Mouse (Mus musculus): Measurements from ENCODE around the gene Rnase1. TPM values are rescaled to one million over a fixed set of nuclear protein-coding genes. Genes with fewer than 3 reads are reported as not detected.

Gene Rnase1
- polyA plus RNA-seq, 1 experiment, result not detected

DNA sequence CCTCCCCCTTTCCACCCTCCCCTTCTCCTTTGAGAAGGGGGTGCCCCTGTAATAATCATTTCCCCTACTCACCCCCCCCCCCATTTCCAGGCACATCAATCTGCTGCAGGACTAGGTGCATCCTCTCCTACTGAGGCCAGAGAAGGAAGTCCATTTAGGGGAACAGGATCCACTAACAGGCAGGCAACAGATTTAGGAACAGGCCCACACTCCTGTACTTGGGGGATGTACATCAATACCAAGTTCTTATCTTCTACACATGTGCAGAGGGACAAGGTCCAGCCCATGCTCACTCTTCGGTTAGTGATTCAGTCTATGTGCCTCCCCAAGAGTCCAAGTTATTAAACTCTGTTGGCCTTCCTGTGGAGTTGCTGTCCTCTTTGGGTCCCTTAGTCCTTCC is 10.5 kb upstream of the Rnase1 start:
- no peaks in the 10 kb centered on the region for H3K4me1 ChIP-seq (ENCODE audit: control insufficient read depth, insufficient read depth, low read length)
- no peak for TF ChIP-seq CTCF (IDR thresholded peaks at IDR 0.05; ENCODE audit: insufficient read depth, low read depth, low read length)
- no peak for TF ChIP-seq POLR2A (IDR thresholded peaks at IDR 0.05; ENCODE audit: insufficient read depth, low read depth, low read length)
- WGBS, result 96% methylated on average over 1 of the region's 1 CpGs
- H3K27ac ChIP-seq (ENCODE audit: insufficient read depth, low read depth, low read length), result no peak overlapping the region
- no peak overlapping the region for H3K4me3 ChIP-seq (ENCODE audit: insufficient read depth, low read depth, low read length)

DNA sequence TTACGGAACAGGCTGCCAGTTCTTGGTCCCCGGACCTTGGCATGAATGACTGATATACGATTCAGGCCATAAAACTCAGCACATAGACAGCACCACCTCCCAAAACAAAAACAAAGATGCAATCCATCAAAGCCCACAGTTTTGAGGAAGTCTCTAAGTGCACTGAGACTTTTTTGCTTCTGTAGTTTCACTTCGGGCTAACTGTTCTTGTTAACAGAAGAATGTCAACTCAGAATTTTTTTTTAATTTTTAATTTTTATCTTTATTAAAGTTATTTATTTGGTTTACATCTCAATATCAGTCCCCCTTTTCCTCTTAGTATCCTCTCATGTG is 10.1 kb upstream of the Rnase1 start:
- Histone ChIP-seq H3K4me3 (ENCODE audit: insufficient read depth, low read depth, low read length) (no peak overlapping the region), H3K4me1 (ENCODE audit: control insufficient read depth, insufficient read depth, low read length) (no peaks in the 10 kb centered on the region), H3K27ac (ENCODE audit: insufficient read depth, low read depth, low read length) (no peak overlapping the region)
- 85% methylated on average over 4 of the region's 4 CpGs for WGBS
- TF ChIP-seq CTCF (IDR thresholded peaks at IDR 0.05; ENCODE audit: insufficient read depth, low read depth, low read length) (no peak), POLR2A (IDR thresholded peaks at IDR 0.05; ENCODE audit: insufficient read depth, low read depth, low read length) (no peak)

DNA sequence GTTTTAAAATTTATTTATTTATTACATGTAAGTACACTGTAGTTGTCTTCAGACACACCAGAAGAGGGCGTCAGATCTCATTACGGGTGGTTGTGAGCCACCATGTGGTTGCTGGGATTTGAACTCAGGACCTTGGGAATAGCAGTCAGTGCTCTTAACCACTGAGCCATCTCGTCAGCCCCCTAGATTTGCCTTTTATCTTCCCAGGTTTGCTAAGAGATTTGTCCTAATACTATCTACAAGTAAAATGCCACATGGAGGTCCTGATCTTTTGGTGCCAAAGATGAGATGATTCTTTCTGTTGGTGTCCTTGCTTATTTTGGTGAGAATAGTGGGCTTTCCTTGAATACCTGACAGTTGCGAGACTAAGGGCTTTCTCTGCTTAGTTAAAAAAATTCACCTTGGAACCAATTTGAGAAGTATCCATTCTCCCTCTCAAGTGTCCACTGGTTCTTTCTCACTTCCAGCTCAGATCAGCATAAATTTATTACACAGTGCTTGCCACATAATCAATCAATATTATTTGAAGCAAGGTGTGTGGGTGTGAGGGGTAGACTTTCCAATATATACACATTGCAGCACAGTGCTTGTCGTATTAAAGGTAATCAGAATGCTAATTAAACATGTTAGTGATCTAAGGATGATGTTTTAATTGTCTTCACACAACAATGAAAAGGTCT is 9.6 kb upstream of the Rnase1 start:
- H3K4me1 ChIP-seq (ENCODE audit: control insufficient read depth, insufficient read depth, low read length), result no peaks in the 10 kb centered on the region
- 92% methylated on average over 5 of the region's 5 CpGs for WGBS
- TF ChIP-seq CTCF (IDR thresholded peaks at IDR 0.05; ENCODE audit: insufficient read depth, low read depth, low read length), result no peak
- TF ChIP-seq POLR2A (IDR thresholded peaks at IDR 0.05; ENCODE audit: insufficient read depth, low read depth, low read length), result no peak
- no peak overlapping the region for H3K4me3 ChIP-seq (ENCODE audit: insufficient read depth, low read depth, low read length)
- H3K27ac ChIP-seq (ENCODE audit: insufficient read depth, low read depth, low read length), result no peak overlapping the region

DNA sequence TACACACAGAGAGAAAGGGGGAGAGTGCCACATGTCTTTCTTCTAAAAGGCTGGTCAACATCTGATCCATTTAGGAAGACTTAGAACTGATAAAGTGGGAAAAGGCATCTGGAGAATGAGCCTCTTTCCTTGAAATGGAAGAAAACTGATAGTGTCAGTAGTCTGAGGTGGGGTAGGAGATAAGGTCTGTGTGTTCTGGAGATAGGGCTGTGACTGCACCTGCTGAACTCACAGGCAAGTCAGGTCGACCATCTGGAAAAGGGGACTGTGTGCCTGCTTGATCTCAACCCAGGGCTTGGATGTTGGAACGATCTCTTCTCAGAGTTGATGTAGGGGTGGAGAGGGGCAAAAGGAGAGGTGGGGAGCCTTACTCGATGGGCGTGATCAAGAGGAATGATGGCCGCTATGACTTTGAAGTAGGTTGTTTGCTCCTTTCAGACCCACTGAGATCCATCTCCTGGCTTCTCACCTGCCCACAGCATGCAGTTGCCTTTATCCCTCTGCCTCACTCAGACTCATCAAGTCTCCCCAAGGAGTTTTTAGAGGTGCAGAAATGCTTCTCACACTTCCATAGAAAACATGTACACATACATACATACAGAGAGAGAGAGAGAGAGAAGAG is 5.8 kb upstream of the Rnase1 start:
- no peak overlapping the region for H3K4me3 ChIP-seq (ENCODE audit: insufficient read depth, low read depth, low read length)
- no peak overlapping the region for H3K27ac ChIP-seq (ENCODE audit: insufficient read depth, low read depth, low read length)
- no peaks in the 10 kb centered on the region for H3K4me1 ChIP-seq (ENCODE audit: control insufficient read depth, insufficient read depth, low read length)
- 89% methylated on average over 5 of the region's 5 CpGs for WGBS
- no peak for TF ChIP-seq POLR2A (IDR thresholded peaks at IDR 0.05; ENCODE audit: insufficient read depth, low read depth, low read length)

DNA sequence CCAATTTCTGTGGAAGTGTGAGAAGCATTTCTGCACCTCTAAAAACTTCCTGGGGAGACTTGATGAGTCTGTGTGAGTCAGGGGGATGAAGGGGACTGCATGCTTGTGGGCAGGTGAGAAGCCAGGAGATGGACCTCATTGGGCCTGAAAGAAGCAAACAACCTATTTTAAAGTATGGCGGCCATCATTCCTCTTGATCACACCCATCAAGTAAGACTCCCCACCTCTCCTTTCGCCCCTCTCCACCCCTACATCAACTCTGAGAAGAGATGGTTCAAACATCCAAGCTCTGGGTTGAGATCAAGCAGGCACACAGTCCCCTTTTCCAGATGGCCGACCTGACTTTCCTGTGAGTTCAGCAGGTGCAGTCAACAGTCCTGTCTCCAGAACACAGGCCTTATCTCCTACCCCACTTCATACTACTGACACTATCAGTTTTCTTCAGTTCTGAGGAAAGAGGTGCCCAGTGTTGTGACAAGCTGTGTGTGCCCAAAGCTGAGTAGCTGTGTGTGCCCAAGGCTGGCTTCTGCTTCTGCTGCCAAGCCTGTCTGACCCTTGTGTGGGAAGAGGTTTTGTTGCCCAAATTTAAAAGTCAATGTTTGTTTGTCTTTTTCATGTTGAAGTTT is 3.7 kb upstream of the Rnase1 start:
- Histone ChIP-seq H3K4me1 (ENCODE audit: control insufficient read depth, insufficient read depth, low read length) (no peaks in the 10 kb centered on the region), H3K27ac (ENCODE audit: insufficient read depth, low read depth, low read length) (no peak overlapping the region), H3K4me3 (ENCODE audit: insufficient read depth, low read depth, low read length) (no peak overlapping the region)
- 84% methylated on average over 3 of the region's 3 CpGs for WGBS
- no peak for TF ChIP-seq CTCF (IDR thresholded peaks at IDR 0.05; ENCODE audit: insufficient read depth, low read depth, low read length)
- TF ChIP-seq POLR2A (IDR thresholded peaks at IDR 0.05; ENCODE audit: insufficient read depth, low read depth, low read length), result no peak

DNA sequence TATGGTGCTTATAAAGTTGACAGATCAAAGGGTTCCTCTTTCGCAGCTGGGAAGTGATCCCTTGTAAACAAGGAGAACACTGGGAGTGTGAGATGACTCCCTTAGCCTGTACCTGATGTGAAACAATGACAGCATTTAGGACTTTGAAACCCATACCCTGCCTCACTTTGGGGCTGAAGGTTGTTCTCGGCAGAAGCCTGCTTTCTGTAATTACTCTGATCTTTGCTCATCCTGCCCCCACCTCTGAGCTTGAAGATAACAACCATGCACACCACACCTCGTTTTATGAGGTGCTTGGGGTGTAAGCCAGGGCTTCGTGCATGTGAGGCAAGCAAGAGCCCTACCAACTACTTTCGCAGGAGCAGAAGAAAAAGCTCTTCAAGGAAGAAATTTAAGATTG is 2.6 kb upstream of the Rnase1 start:
- H3K4me1 ChIP-seq (ENCODE audit: control insufficient read depth, insufficient read depth, low read length), result no peaks in the 10 kb centered on the region
- 80% methylated on average over 5 of the region's 5 CpGs for WGBS
- no peak overlapping the region for H3K4me3 ChIP-seq (ENCODE audit: insufficient read depth, low read depth, low read length)
- TF ChIP-seq POLR2A (IDR thresholded peaks at IDR 0.05; ENCODE audit: insufficient read depth, low read depth, low read length) (no peak), CTCF (IDR thresholded peaks at IDR 0.05; ENCODE audit: insufficient read depth, low read depth, low read length) (no peak)
- H3K27ac ChIP-seq (ENCODE audit: insufficient read depth, low read depth, low read length), result no peak overlapping the region

DNA sequence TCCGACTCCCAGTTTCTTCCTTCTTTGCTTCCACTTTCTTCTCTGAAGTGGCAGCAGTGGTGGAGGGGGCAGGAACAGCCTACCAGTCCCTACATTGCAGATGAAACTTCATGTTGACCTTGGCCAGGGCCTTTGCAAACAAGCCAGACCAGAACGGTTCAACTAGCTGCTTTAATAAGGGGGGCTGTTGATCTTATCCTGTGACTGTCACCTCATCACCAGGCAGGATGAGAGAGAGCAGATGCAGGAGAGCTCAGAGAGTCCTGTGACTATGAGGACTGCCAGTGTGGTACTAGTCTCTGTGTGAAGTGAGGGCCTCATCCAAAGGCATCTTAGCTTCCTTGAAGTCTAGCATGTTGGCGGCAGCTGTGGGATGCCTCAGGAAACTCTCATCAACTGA is 1.4 kb upstream of the Rnase1 start:
- no peak for TF ChIP-seq POLR2A (IDR thresholded peaks at IDR 0.05; ENCODE audit: insufficient read depth, low read depth, low read length)
- no peak for TF ChIP-seq CTCF (IDR thresholded peaks at IDR 0.05; ENCODE audit: insufficient read depth, low read depth, low read length)
- Histone ChIP-seq H3K4me1 (ENCODE audit: control insufficient read depth, insufficient read depth, low read length) (no peaks in the 10 kb centered on the region), H3K4me3 (ENCODE audit: insufficient read depth, low read depth, low read length) (no peak overlapping the region), H3K27ac (ENCODE audit: insufficient read depth, low read depth, low read length) (no peak overlapping the region)
- WGBS, result 91% methylated on average over 3 of the region's 3 CpGs

DNA sequence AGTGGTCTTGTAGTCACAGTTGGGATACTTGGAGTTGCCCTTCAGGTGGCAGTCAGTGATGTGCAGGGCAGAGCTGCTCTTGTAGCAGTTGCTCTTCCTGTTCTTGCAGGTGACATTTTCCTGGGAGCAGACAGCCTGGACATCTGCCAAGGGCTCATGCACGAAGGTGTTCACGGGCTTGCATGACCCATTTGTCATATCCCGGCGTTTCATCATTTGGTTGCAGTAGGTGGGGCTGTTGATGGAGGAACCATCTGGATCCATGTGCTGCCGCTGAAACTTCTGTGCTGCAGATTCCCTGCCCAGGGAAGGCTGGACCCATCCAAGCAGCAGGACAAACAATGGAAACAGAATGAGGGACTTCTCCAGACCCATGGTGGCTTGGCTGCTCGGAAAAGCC is 1.1 kb downstream of the Rnase1 start:
- H3K27ac ChIP-seq (ENCODE audit: insufficient read depth, low read depth, low read length), result no peak overlapping the region
- TF ChIP-seq CTCF (IDR thresholded peaks at IDR 0.05; ENCODE audit: insufficient read depth, low read depth, low read length) (no peak), POLR2A (IDR thresholded peaks at IDR 0.05; ENCODE audit: insufficient read depth, low read depth, low read length) (no peak)
- H3K4me1 ChIP-seq (ENCODE audit: control insufficient read depth, insufficient read depth, low read length), result no peaks in the 10 kb centered on the region
- no peak overlapping the region for H3K4me3 ChIP-seq (ENCODE audit: insufficient read depth, low read depth, low read length)
- WGBS, result 93% methylated on average over 6 of the region's 6 CpGs

DNA sequence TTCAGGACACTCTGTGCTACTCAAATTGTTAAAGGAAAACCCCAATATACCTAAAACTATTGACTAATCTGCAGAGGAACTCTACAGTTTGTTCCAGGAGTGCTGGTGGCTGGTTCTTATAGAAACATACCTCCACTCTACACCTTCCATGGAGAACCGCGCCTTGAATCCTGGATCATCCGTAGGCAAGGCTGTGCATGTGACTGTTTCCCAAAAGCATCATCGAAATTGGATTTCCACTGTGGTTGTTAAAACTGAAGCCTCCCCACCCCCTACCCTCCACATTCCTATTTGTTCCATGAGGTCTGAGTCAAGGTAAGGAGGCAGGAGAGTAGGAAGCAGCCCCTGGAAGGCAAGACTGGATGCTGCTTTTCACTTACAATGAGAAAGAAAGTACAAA is 2.1 kb downstream of the Rnase1 start:
- no peak for TF ChIP-seq POLR2A (IDR thresholded peaks at IDR 0.05; ENCODE audit: insufficient read depth, low read depth, low read length)
- no peak for TF ChIP-seq CTCF (IDR thresholded peaks at IDR 0.05; ENCODE audit: insufficient read depth, low read depth, low read length)
- Histone ChIP-seq H3K4me1 (ENCODE audit: control insufficient read depth, insufficient read depth, low read length) (no peaks in the 10 kb centered on the region), H3K4me3 (ENCODE audit: insufficient read depth, low read depth, low read length) (no peak overlapping the region), H3K27ac (ENCODE audit: insufficient read depth, low read depth, low read length) (no peak overlapping the region)
- 96% methylated on average over 4 of the region's 4 CpGs for whole genome bisulfite sequencing

All from olfactory bulb, adult 2 months (tissue).